Mouse (Mus musculus): ENCODE results near the gene Copa. TPM values are rescaled to one million over a fixed set of nuclear protein-coding genes. Genes with fewer than 3 reads are reported as not detected.

Copa gene
- polyA plus RNA-seq, 1 experiment from 2014 or later = 115 TPM

GRCm38 (mm10) chr1:172140825-172141224 is 58.5 kb downstream of the Copa start:
- DNase-seq (ENCODE audit: low spot score) = no peak

GRCm38 (mm10) chr1:172141529-172141928 is 59.2 kb downstream of the Copa start:
- no peak for DNase-seq (ENCODE audit: low spot score)

- peak; percentile 77 for DNase-seq (ENCODE audit: low spot score)
These were observed 61.2 kb downstream of the Copa start for GRCm38 (mm10) chr1:172143570-172143969.

- peak; percentile 98 for DNase-seq (ENCODE audit: low spot score)
These were observed 65.5 kb downstream of the Copa start, which contains the start of gene Dcaf8 for GRCm38 (mm10) chr1:172147835-172148278. Gene Dcaf8 (plus strand): TSS chr1:172148084.

- peak; percentile 64 for DNase-seq (ENCODE audit: low spot score)
These were observed 66.1 kb downstream of the Copa start for GRCm38 (mm10) chr1:172148279-172148954.

- DNase-seq (ENCODE audit: low spot score) = peak; percentile 29
These were observed 66.9 kb downstream of the Copa start for GRCm38 (mm10) chr1:172148955-172149815.

- DNase-seq (ENCODE audit: low spot score) = no peak
These were observed 72.2 kb downstream of the Copa start for GRCm38 (mm10) chr1:172154536-172154935.

GRCm38 (mm10) chr1:172155518-172155917 is 73.2 kb downstream of the Copa start:
- no peak for DNase-seq (ENCODE audit: low spot score)

- no peak for DNase-seq (ENCODE audit: low spot score)
These were observed 77.6 kb downstream of the Copa start for GRCm38 (mm10) chr1:172159970-172160369.

GRCm38 (mm10) chr1:172160508-172160907 is 78.2 kb downstream of the Copa start:
- DNase-seq (ENCODE audit: low spot score) = no peak

GRCm38 (mm10) chr1:172162009-172162408 is 79.7 kb downstream of the Copa start:
- peak; percentile 15 for DNase-seq (ENCODE audit: low spot score)

GRCm38 (mm10) chr1:172162959-172163358 is 80.6 kb downstream of the Copa start:
- DNase-seq (ENCODE audit: low spot score) = no peak

- no peak for DNase-seq (ENCODE audit: low spot score)
These were observed 85.6 kb downstream of the Copa start for GRCm38 (mm10) chr1:172167911-172168310.

GRCm38 (mm10) chr1:172169809-172170208 is 87.5 kb downstream of the Copa start:
- DNase-seq (ENCODE audit: low spot score) = no peak

Other genes with a start within 250 kb of the Copa start
- gene Cd84, start 242.8 kb upstream of the Copa start, polyA plus RNA-seq (2015; fragmentation: Nextera tagmentation; extraction: Ambion mirVana) = 42.9 and 52.1 TPM in 2 replicates
- 0.39 and 0.88 TPM in 2 replicates for gene Gm10521, start 186.9 kb upstream of the Copa start, polyA plus RNA-seq (2015; fragmentation: Nextera tagmentation; extraction: Ambion mirVana)
- gene Slamf6, start 165.0 kb upstream of the Copa start, polyA plus RNA-seq (2015; fragmentation: Nextera tagmentation; extraction: Ambion mirVana) = 228 and 249 TPM in 2 replicates
- 15.4 and 17.4 TPM in 2 replicates for gene Vangl2, start 54.1 kb upstream of the Copa start, polyA plus RNA-seq (2015; fragmentation: Nextera tagmentation; extraction: Ambion mirVana)
- gene Nhlh1, start 25.0 kb upstream of the Copa start, polyA plus RNA-seq (2015; fragmentation: Nextera tagmentation; extraction: Ambion mirVana) = not detected in 2 replicates
- 69.2 and 75.0 TPM in 2 replicates for gene Ncstn, start 266 bp downstream of the Copa start, polyA plus RNA-seq (2015; fragmentation: Nextera tagmentation; extraction: Ambion mirVana)
- gene Pex19, start 44.2 kb downstream of the Copa start, polyA plus RNA-seq (2015; fragmentation: Nextera tagmentation; extraction: Ambion mirVana) = 73.9 and 74.0 TPM in 2 replicates
- gene Dcaf8, start 65.6 kb downstream of the Copa start, polyA plus RNA-seq (2015; fragmentation: Nextera tagmentation; extraction: Ambion mirVana) = 93.2 and 103 TPM in 2 replicates
- gene Pea15a, start 124.3 kb downstream of the Copa start, polyA plus RNA-seq (2015; fragmentation: Nextera tagmentation; extraction: Ambion mirVana) = 31.1 and 32.8 TPM in 2 replicates
- gene Casq1, start 137.3 kb downstream of the Copa start, polyA plus RNA-seq (2015; fragmentation: Nextera tagmentation; extraction: Ambion mirVana) = 1.4 and 2.0 TPM in 2 replicates
- not detected in 2 replicates for gene Atp1a4, start 175.9 kb downstream of the Copa start, polyA plus RNA-seq (2015; fragmentation: Nextera tagmentation; extraction: Ambion mirVana)
- 24.2 and 28.4 TPM in 2 replicates for gene Igsf8, start 179.1 kb downstream of the Copa start, polyA plus RNA-seq (2015; fragmentation: Nextera tagmentation; extraction: Ambion mirVana)
- 0.71 and 0.82 TPM in 2 replicates for gene Atp1a2, start 215.5 kb downstream of the Copa start, polyA plus RNA-seq (2015; fragmentation: Nextera tagmentation; extraction: Ambion mirVana)
- 0.09 TPM in 2 replicates for gene Kcnj9, start 246.8 kb downstream of the Copa start, polyA plus RNA-seq (2015; fragmentation: Nextera tagmentation; extraction: Ambion mirVana)